8 mouse cellular contexts compared by ENCODE assay signal in genomic region chr1:180256866-180257265, GRCm38 (mm10). TPM values are rescaled to one million over a fixed set of nuclear protein-coding genes. Genes with fewer than 3 reads are reported as not detected.
DNase-seq lines count a peak whose midpoint lies in the region; ATAC-seq and TF ChIP-seq lines count a peak whose summit lies in the region.

No protein-coding gene starts in this region.

- no peak for ATAC-seq in heart, embryonic 16.5 days (replicated peaks; ENCODE audit: extremely low read depth, insufficient read depth, low FRiP score)
- no peak for ATAC-seq in liver, postnatal 0 days

- no peak for TF ChIP-seq RAD21 in MEL (IDR thresholded peaks at IDR 0.05; ENCODE audit: low read depth, low read length)

- intact Hi-C loops in heart, postnatal 25 days (cut with DNase I) = no loop called here

- H3K4me2 ChIP-seq in heart, embryonic 16.5 days (ENCODE audit: low read depth, low read length) = peak overlapping the region; percentile 78
- peak overlapping the region; percentile 97 for H3K4me2 ChIP-seq in liver, postnatal 0 days (ENCODE audit: low read depth, low read length)

- peak overlapping the region; percentile 88 for H3K4me3 ChIP-seq in heart, embryonic 10.5 days
- peak overlapping the region; percentile 68 to 98 for H3K4me3 ChIP-seq in MEL (ENCODE audit: control insufficient read depth in 1 of 2, insufficient read depth in 1 of 2, low read depth in 2 of 2, low read length in 2 of 2)
- H3K4me3 ChIP-seq in heart, embryonic 16.5 days (ENCODE audit: low read length) = peak overlapping the region; percentile 91
- H3K4me3 ChIP-seq in liver, postnatal 0 days (ENCODE audit: low read depth, low read length) = peak overlapping the region; percentile 79

- peak overlapping the region; percentile 91 for H3K27ac ChIP-seq in heart, embryonic 10.5 days
- H3K27ac ChIP-seq in MEL (ENCODE audit: control insufficient read depth, low read depth, low read length) = peak overlapping the region; percentile 1; the same call in 1 of the 2 replicates
- peak overlapping the region; percentile 91 for H3K27ac ChIP-seq in heart, embryonic 16.5 days (ENCODE audit: low read length)
- peak overlapping the region; percentile 92 for H3K27ac ChIP-seq in liver, postnatal 0 days (ENCODE audit: low read depth)

- peak overlapping the region; percentile 71 for H3K9ac ChIP-seq in MEL (ENCODE audit: control insufficient read depth, low read depth, low read length, poor library complexity, severe bottlenecking)
- H3K9ac ChIP-seq in heart, embryonic 16.5 days (ENCODE audit: low read length) = peak overlapping the region; percentile 92
- peak overlapping the region; percentile 86 for H3K9ac ChIP-seq in liver, postnatal 0 days (replicated peaks)

- peaks cover 7% of the 10 kb centered on the region for H3K79me2 ChIP-seq in MEL (ENCODE audit: control insufficient read depth, insufficient read depth, low read length, poor library complexity)

- DNase-seq in heart, embryonic 10.5 days (ENCODE audit: low spot score) = no peak
- DNase-seq in heart, postnatal 25 days (ENCODE audit: low spot score) = no peak
- no peak for DNase-seq in MEL (ENCODE audit: low read depth, low spot score)
- DNase-seq in liver, postnatal 0 days = no peak
- DNase-seq in ovary, adult 18-20 months (ENCODE audit: low spot score) = no peak
- DNase-seq in layer of hippocampus, adult 18-20 months (ENCODE audit: low spot score in 2 of 2) = no peak
- no peak for DNase-seq in layer of hippocampus, adult 9-11 months

- TF ChIP-seq EP300 in MEL (IDR thresholded peaks at IDR 0.05; ENCODE audit: low read depth in 1 of 2, low read length in 2 of 2) = no peak
- no peak for TF ChIP-seq EP300 in liver, postnatal 0 days (IDR thresholded peaks at IDR 0.05; ENCODE audit: low read depth)

- no peak for TF ChIP-seq CTCF in MEL (IDR thresholded peaks at IDR 0.05 in 2 of 3, conservative IDR thresholded peaks at IDR 0.05 in 1 of 3; ENCODE audit: control insufficient read depth in 1 of 3, insufficient read depth in 1 of 3, low read depth in 2 of 3, low read length in 3 of 3, poor library complexity in 1 of 3, severe bottlenecking in 1 of 3)
- TF ChIP-seq CTCF in liver, postnatal 0 days (IDR thresholded peaks at IDR 0.05; ENCODE audit: low read depth) = no peak

- H3K36me3 ChIP-seq in heart, embryonic 10.5 days = no peaks in the 10 kb centered on the region
- peaks cover 0 to 41% of the 10 kb centered on the region in 2 experiments; a peak in 2 of 4 replicates for H3K36me3 ChIP-seq in MEL (ENCODE audit: control insufficient read depth in 1 of 2, insufficient read depth in 2 of 2, low read length in 2 of 2)
- no peaks in the 10 kb centered on the region for H3K36me3 ChIP-seq in heart, embryonic 16.5 days (ENCODE audit: control insufficient read depth, insufficient read depth)
- H3K36me3 ChIP-seq in liver, postnatal 0 days (replicated peaks; ENCODE audit: insufficient read depth, low read length) = no peaks in the 10 kb centered on the region

- H3K9me3 ChIP-seq in heart, embryonic 10.5 days = no peaks in the 10 kb centered on the region
- H3K9me3 ChIP-seq in MEL (replicated peaks; ENCODE audit: insufficient read depth, low read length) = no peaks in the 10 kb centered on the region
- H3K9me3 ChIP-seq in heart, embryonic 16.5 days (replicated peaks; ENCODE audit: control insufficient read depth, low read length) = no peaks in the 10 kb centered on the region
- H3K9me3 ChIP-seq in liver, postnatal 0 days (ENCODE audit: low read length) = no peaks in the 10 kb centered on the region

- WGBS in heart, embryonic 10.5 days = 61% methylated on average over 4 of the region's 4 CpGs
- WGBS in heart, embryonic 16.5 days = 55% methylated on average over 4 of the region's 4 CpGs
- 48% methylated on average over 4 of the region's 4 CpGs for WGBS in liver, postnatal 0 days (ENCODE audit: insufficient replicate concordance)

- H3K4me1 ChIP-seq in heart, embryonic 10.5 days = peaks cover 24% of the 10 kb centered on the region
- H3K4me1 ChIP-seq in MEL (ENCODE audit: control insufficient read depth in 1 of 2, insufficient read depth in 2 of 2, low read length in 2 of 2) = peaks cover 12 to 43% of the 10 kb centered on the region in 2 experiments
- peaks cover 12% of the 10 kb centered on the region for H3K4me1 ChIP-seq in heart, embryonic 16.5 days (ENCODE audit: control insufficient read depth, insufficient read depth, low read length)
- H3K4me1 ChIP-seq in liver, postnatal 0 days (ENCODE audit: insufficient read depth) = peaks cover 49% of the 10 kb centered on the region

- peaks cover 28% of the 10 kb centered on the region for H3K27me3 ChIP-seq in heart, embryonic 10.5 days (ENCODE audit: insufficient read depth, poor library complexity, severe bottlenecking)
- no peaks in the 10 kb centered on the region for H3K27me3 ChIP-seq in MEL (ENCODE audit: control insufficient read depth in 1 of 2, insufficient read depth in 2 of 2, low read length in 2 of 2)
- no peaks in the 10 kb centered on the region for H3K27me3 ChIP-seq in heart, embryonic 16.5 days (ENCODE audit: control insufficient read depth, insufficient read depth, low read length)
- no peaks in the 10 kb centered on the region for H3K27me3 ChIP-seq in liver, postnatal 0 days (ENCODE audit: insufficient read depth, low read length)

- TF ChIP-seq POLR2A in MEL (IDR thresholded peaks at IDR 0.05; ENCODE audit: control insufficient read depth in 1 of 2, insufficient read depth in 1 of 2, low read depth in 1 of 2, low read length in 2 of 2, poor library complexity in 1 of 2) = no peak

TF ChIP-seq in MEL, 35 proteins besides CTCF, POLR2A, EP300 and RAD21:
- TF ChIP-seq ZC3H11A (IDR thresholded peaks at IDR 0.05; ENCODE audit: low read depth, low read length) (no peak), CHD2 (IDR thresholded peaks at IDR 0.05; ENCODE audit: low read length) (no peak), POLR2AphosphoS2 (IDR thresholded peaks at IDR 0.05; ENCODE audit: low read length) (no peak), POLR2AphosphoS5 (IDR thresholded peaks at IDR 0.05; ENCODE audit: borderline replicate concordance, low read depth, low read length) (no peak), GATA1 (IDR thresholded peaks at IDR 0.05; ENCODE audit: low read depth, low read length) (no peak), RCOR1 (IDR thresholded peaks at IDR 0.05; ENCODE audit: low read depth, low read length) (no peak), ZMIZ1 (IDR thresholded peaks at IDR 0.05; ENCODE audit: low read depth, low read length) (no peak), SIN3A (IDR thresholded peaks at IDR 0.05; ENCODE audit: low read length) (no peak), MYB (IDR thresholded peaks at IDR 0.05; ENCODE audit: low read depth, low read length) (no peak)
TF ChIP-seq in MEL: peak in this region for 0.

RNA-seq across cellular contexts. Expression of gene Psen2, which starts 6.4 kb away (rescaled TPM):
- 15.6 and 16.4 TPM in 2 replicates for polyA plus RNA-seq in heart, embryonic 10.5 days (2016; fragmentation: Nextera tagmentation; extraction: Ambion mirVana)
- 10 to 100 TPM; 12.4 to 13.9 TPM for total RNA-seq in heart, postnatal 25 days (2021)
- total RNA-seq in MEL (2012; rRNA removed) = 37.0 and 39.2 TPM in 2 replicates
- 10 to 100 TPM in 1 of 2 experiments, not detected in 1; 35.0 TPM for polyA plus RNA-seq in MEL (2012; ENCODE audit: insufficient read depth in 1 of 2, insufficient read length in 2 of 2, low read depth in 1 of 2, low replicate concordance in 2 of 2, missing spikeins in 1 of 2)
- 16.5 TPM in 2 replicates for polyA plus RNA-seq in heart, embryonic 16.5 days (2015; fragmentation: Nextera tagmentation; extraction: Ambion mirVana)
- polyA plus RNA-seq in liver, postnatal 0 days (2015; fragmentation: Nextera tagmentation; extraction: Ambion mirVana) = 25.6 and 25.8 TPM in 2 replicates
- 10 to 100 TPM; 17.4 to 17.9 TPM for total RNA-seq in layer of hippocampus, adult 18-20 months (2021)

RNA-seq across cellular contexts. Expression of gene Coq8a, which starts 57.5 kb away (rescaled TPM):
- polyA plus RNA-seq in heart, embryonic 10.5 days (2016; fragmentation: Nextera tagmentation; extraction: Ambion mirVana) = 4.0 and 8.2 TPM in 2 replicates
- total RNA-seq in heart, postnatal 25 days (2021) = 100 to 1,000 TPM; 810 to 852 TPM
- 0.95 and 1.5 TPM in 2 replicates for total RNA-seq in MEL (2012; rRNA removed)
- polyA plus RNA-seq in MEL (2012; ENCODE audit: insufficient read depth in 1 of 2, insufficient read length in 2 of 2, low read depth in 1 of 2, low replicate concordance in 2 of 2, missing spikeins in 1 of 2) = 1 to 10 TPM in 1 of 2 experiments, not detected in 1; 2.1 TPM
- polyA plus RNA-seq in heart, embryonic 16.5 days (2015; fragmentation: Nextera tagmentation; extraction: Ambion mirVana) = 70.0 and 89.0 TPM in 2 replicates
- polyA plus RNA-seq in liver, postnatal 0 days (2015; fragmentation: Nextera tagmentation; extraction: Ambion mirVana) = 36.6 and 49.7 TPM in 2 replicates
- 10 to 100 TPM; 65.6 to 74.2 TPM for total RNA-seq in layer of hippocampus, adult 18-20 months (2021)

Comparison
In these comparisons a context has a peak if more than half of its experiments do, and no peak if none do; other contexts are left out.
1. H3K27ac ChIP-seq: peak in every context shown above with its lines; median percentile 92 in liver, postnatal 0 days; 91 in heart, embryonic 10.5 days; 91 in heart, embryonic 16.5 days; 1 in MEL.